Mouse (Mus musculus) liver, embryonic 14.5 days (tissue): ENCODE measurements around the gene Dner. TPM values are rescaled to one million over a fixed set of nuclear protein-coding genes. Genes with fewer than 3 reads are reported as not detected.

Experiments
- ATAC-seq: fragments of 200-750 bp; cut with Nextera tagmentation; 2 replicates; pipeline ENCODE4 v1.8.0; 2017; ENCODE audit warnings: moderate number of reproducible peaks, mild to moderate bottlenecking, moderate library complexity; ENCODE audit not compliant: insufficient read depth
- DNase-seq, 3 experiments: peaks; one replicate each; pipeline ENCODE4 v3.0.0-alpha.2; 2012 to 2013; ENCODE audit warnings: low read depth in 3 of 3, low spot score in 3 of 3
- H3K27ac ChIP-seq: fragments of 300-500 bp; sonication (generic); 2 replicates; pipeline ENCODE4 v1.5.1; 2014; ENCODE audit warnings: moderate library complexity, mild to moderate bottlenecking, control low read depth, inconsistent platforms
- H3K27me3 ChIP-seq: fragments of 300-500 bp; sonication (generic); 2 replicates; pipeline ENCODE4 v1.6.1; 2014; ENCODE audit warnings: mild to moderate bottlenecking, low read length, moderate library complexity; ENCODE audit not compliant: control insufficient read depth, insufficient read depth
- H3K36me3 ChIP-seq: fragments of 300-500 bp; sonication (generic); replicated peaks from 2 replicates; pipeline ENCODE4 v1.6.1; 2014; ENCODE audit warnings: low read depth; ENCODE audit not compliant: control insufficient read depth, insufficient read depth
- H3K4me1 ChIP-seq, 2 experiments: fragments of 200-500 bp in 1 of 2; fragments of 300-500 bp in 1 of 2; sonication (generic) in 1 of 2; replicated peaks; 2 replicates each; pipeline ENCODE4 v1.6.1; 2012 to 2014; ENCODE audit warnings: antibody characterized with exemption in 1 of 2, inconsistent platforms in 1 of 2, low read length in 1 of 2; ENCODE audit not compliant: control insufficient read depth in 2 of 2, insufficient read depth in 2 of 2
- H3K4me2 ChIP-seq: fragments of 300-500 bp; sonication (generic); 2 replicates; pipeline ENCODE4 v1.6.1; 2014; ENCODE audit warnings: low read depth, mild to moderate bottlenecking, control low read depth, moderate library complexity
- H3K4me3 ChIP-seq, 2 experiments: fragments of 200-500 bp in 1 of 2; fragments of 300-500 bp in 1 of 2; sonication (generic) in 1 of 2; 2 replicates each; pipeline ENCODE4 v1.5.1; 2012 to 2014; ENCODE audit warnings: low read depth in 2 of 2, low read length in 2 of 2, mild to moderate bottlenecking in 2 of 2, control low read depth in 1 of 2, inconsistent platforms in 1 of 2, moderate library complexity in 1 of 2; ENCODE audit not compliant: insufficient read depth in 1 of 2
- H3K9ac ChIP-seq: fragments of 300-500 bp; sonication (generic); replicated peaks from 2 replicates; pipeline ENCODE4 v1.6.1; 2014; ENCODE audit warnings: mild to moderate bottlenecking, control low read depth, moderate library complexity
- H3K9me3 ChIP-seq: fragments of 300-500 bp; sonication (generic); 2 replicates; pipeline ENCODE4 v1.6.1; 2016; ENCODE audit warnings: low read length, mixed read lengths; ENCODE audit not compliant: control insufficient read depth
- CTCF ChIP-seq: IDR thresholded peaks from 2 replicates; pipeline ENCODE4 v1.5.1; 2016; ENCODE audit warnings: antibody characterized with exemption, low read depth, control low read depth
- EP300 ChIP-seq: IDR thresholded peaks from 2 replicates; pipeline ENCODE4 v1.6.1; 2016; ENCODE audit warnings: antibody characterized with exemption, low read depth
- WGBS: fragments of 180-500 bp; shearing (Covaris S2); extraction: QIAGEN DNeasy Blood & Tissue Kit; methylation state at CpG from one replicate; pipeline ENCODE4 v1.1.7; 2014; ENCODE audit not compliant: insufficient replicate concordance; 5-methylcytosine and 5-hydroxymethylcytosine counted together
- polyA plus RNA-seq, 2 experiments: library from polyadenylated mRNA; depleted of rRNA in 1 of 2; stranded (reverse) in 1 of 2; unstranded in 1 of 2; fragments of >200 nt; fragmentation: Nextera tagmentation in 1 of 2; extraction: Ambion mirVana in 1 of 2; gene quantifications; 2 replicates each; pipeline versions ENCODE4 v1.2.1 to v1.2.3; 2012 to 2014

Gene Dner
- polyA plus RNA-seq, 2 experiments, result 0.02 TPM; not detected in 1

DNA sequence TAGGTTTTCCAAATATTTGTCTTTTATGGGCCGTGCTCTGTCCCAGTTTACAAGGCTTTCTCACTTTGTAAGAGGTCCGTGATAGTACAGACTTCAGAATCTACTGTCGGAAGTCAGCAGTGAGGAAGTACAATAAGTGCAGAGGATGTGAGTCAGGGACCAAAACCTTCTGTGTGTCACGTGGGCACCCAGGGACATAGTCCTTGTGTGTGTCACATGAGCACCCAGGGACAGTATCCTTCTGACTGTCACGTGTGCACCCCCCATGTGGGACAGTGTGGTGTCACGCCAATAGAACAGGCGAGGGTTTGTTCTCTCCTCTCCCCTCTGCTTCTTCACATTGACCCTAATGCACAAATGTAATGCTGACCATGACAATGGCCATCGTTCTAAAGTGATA lies 134.2 kb downstream of the Dner start:
- DNase-seq, result no peak
- Histone ChIP-seq H3K36me3 (no peaks in the 10 kb centered on the region), H3K4me1 (no peaks in the 10 kb centered on the region), H3K27me3 (no peaks in the 10 kb centered on the region), H3K9me3 (no peaks in the 10 kb centered on the region), H3K4me2 (no peak overlapping the region), H3K27ac (no peak overlapping the region), H3K4me3 (no peak overlapping the region), H3K9ac (no peak overlapping the region)
- no peak for ATAC-seq
- WGBS, result 36% methylated on average over 8 of the region's 8 CpGs
- TF ChIP-seq EP300 (no peak), CTCF (no peak)

DNA sequence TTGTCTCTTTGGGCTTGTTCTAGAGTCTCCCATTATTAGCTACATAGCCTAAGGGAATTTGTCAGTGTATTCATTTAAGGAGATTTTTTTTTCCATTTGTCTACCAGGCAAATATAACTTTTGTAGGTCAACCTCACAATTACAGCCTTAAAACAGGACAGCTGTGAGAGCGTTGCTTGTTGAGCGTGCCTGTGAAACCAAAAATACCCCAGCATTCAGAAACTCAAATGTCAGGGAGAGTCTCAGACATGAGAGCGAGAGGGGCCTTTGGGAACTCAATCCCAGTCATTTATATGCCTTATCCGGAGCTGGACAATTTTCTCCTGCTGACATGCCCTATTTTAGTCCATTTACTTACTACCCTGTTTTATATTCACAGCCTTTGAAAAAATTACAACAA lies 134.6 kb downstream of the Dner start:
- 59% methylated on average over 4 of the region's 4 CpGs for WGBS
- no peak overlapping the region for H3K27ac ChIP-seq
- H3K4me1 ChIP-seq, result no peaks in the 10 kb centered on the region
- TF ChIP-seq CTCF, result no peak
- TF ChIP-seq EP300, result no peak
- no peak overlapping the region for H3K4me2 ChIP-seq
- H3K36me3 ChIP-seq, result no peaks in the 10 kb centered on the region
- H3K9ac ChIP-seq, result no peak overlapping the region
- H3K27me3 ChIP-seq, result no peaks in the 10 kb centered on the region
- no peak overlapping the region for H3K4me3 ChIP-seq
- no peaks in the 10 kb centered on the region for H3K9me3 ChIP-seq
- ATAC-seq (no peak), DNase-seq (no peak)

- H3K4me2 ChIP-seq, result no peak overlapping the region
- H3K36me3 ChIP-seq, result no peaks in the 10 kb centered on the region
- TF ChIP-seq CTCF (no peak), EP300 (no peak)
- no peak for ATAC-seq
- no peak overlapping the region for H3K9ac ChIP-seq
- no peaks in the 10 kb centered on the region for H3K9me3 ChIP-seq
- no peak overlapping the region for H3K4me3 ChIP-seq
- no peaks in the 10 kb centered on the region for H3K27me3 ChIP-seq
- DNase-seq, result no peak
- WGBS, result 64% methylated on average over 8 of the region's 8 CpGs
- no peak overlapping the region for H3K27ac ChIP-seq
- no peaks in the 10 kb centered on the region for H3K4me1 ChIP-seq
These were observed 139.2 kb downstream of the Dner start for GRCm38 (mm10) chr1:84556546-84557511.

DNA sequence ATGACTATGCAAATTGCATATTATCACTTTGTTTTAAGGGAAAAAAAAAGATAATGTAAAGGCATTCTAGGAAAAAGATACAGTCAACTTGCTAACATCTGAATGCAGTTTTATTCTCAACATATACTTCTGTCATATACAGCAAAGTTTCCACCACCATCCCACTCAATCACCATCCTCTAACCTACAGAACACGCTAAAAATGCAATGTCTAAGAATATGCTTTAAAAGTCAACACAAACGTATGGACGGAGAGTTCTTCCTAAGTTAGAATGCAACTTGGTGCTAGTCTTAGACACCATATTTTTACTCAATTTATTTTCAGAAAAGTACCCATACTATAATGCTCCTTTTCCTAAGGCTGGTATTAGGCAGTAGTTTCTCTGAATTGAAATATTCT lies 144.0 kb downstream of the Dner start:
- no peak for TF ChIP-seq CTCF
- H3K9me3 ChIP-seq, result no peaks in the 10 kb centered on the region
- H3K36me3 ChIP-seq, result no peaks in the 10 kb centered on the region
- ATAC-seq, result no peak
- no peaks in the 10 kb centered on the region for H3K4me1 ChIP-seq
- WGBS, result 80% methylated on average over 3 of the region's 3 CpGs
- no peak overlapping the region for H3K27ac ChIP-seq
- no peaks in the 10 kb centered on the region for H3K27me3 ChIP-seq
- H3K4me3 ChIP-seq, result no peak overlapping the region
- H3K4me2 ChIP-seq, result no peak overlapping the region
- no peak for DNase-seq
- no peak overlapping the region for H3K9ac ChIP-seq

DNA sequence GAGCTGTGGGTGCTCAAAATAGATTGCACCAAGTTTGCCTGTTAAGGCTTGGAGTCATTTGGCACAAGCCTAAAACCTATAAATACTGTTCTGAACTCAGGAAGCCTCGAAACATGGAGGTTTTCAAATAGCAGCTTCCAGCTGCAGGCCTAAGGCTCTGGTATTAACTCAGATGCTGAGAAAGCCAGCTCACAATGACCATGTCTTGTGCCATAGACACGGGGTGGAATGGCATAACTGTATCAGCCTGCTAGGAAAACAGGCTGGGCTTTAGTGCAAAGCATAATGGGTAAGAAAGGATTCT lies 146.0 kb downstream of the Dner start:
- no peak for TF ChIP-seq EP300
- no peak for TF ChIP-seq CTCF
- 33% methylated on average over 2 of the region's 2 CpGs for WGBS
- H3K4me2 ChIP-seq, result no peak overlapping the region

More for the DNA sequence above, 146.0 kb downstream of the Dner start:
- Histone ChIP-seq H3K9me3 (no peaks in the 10 kb centered on the region), H3K4me3 (no peak overlapping the region), H3K9ac (no peak overlapping the region), H3K27me3 (no peaks in the 10 kb centered on the region), H3K36me3 (no peaks in the 10 kb centered on the region), H3K4me1 (no peaks in the 10 kb centered on the region), H3K27ac (no peak overlapping the region)
- DNase-seq (no peak), ATAC-seq (no peak)
